Mouse (Mus musculus): ENCODE measurements around the gene Defb22. TPM values are rescaled to one million over a fixed set of nuclear protein-coding genes. Genes with fewer than 3 reads are reported as not detected.

Gene Defb22
- polyA plus RNA-seq, 2 experiments = not detected

DNA sequence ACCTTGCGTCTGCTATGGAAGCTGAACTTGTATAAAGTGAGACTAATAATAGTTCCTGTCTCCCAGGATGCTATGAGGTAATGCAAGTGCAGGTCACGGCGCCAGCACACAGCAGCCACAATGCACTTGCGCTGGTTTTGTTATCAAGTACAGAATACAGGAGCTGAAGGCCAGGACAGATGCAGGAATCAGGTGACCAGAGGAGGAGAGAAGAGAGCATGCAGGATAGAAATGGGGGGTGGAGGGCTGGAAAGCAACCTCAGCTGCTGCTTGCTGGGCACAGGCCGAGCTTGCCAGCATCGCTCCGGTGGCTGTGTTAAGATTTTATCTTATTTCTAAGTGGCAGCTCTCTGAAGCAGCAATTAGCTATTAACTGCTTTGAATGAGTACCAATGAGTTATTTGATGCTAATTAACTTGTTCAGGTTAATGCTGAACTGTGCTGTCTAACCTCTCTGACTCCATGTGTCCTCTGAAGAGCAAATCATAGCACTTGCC is 53.5 kb downstream of the Defb22 start:
- Histone ChIP-seq H3K27me3 (ENCODE audit: control insufficient read depth, insufficient read depth, low read length) (no peaks in the 10 kb centered on the region), H3K4me2 (replicated peaks; ENCODE audit: low read depth, low read length, severe bottlenecking) (no peak overlapping the region), H3K9me3 (ENCODE audit: control insufficient read depth, low read length) (no peaks in the 10 kb centered on the region), H3K9ac (ENCODE audit: low read depth, low read length, severe bottlenecking) (no peak overlapping the region), H3K36me3 (ENCODE audit: control insufficient read depth, insufficient read depth, low read length) (no peaks in the 10 kb centered on the region), H3K4me3 (replicated peaks; ENCODE audit: low read length) (no peak overlapping the region), H3K27ac (replicated peaks; ENCODE audit: low read depth, low read length) (no peak overlapping the region), H3K4me1 (ENCODE audit: control insufficient read depth, insufficient read depth, low read length) (no peaks in the 10 kb centered on the region; the same call in 1 of the 2 replicates)
- DNase-seq (ENCODE audit: low spot score) (no peak), ATAC-seq (ENCODE audit: low FRiP score, low read depth) (no peak)
- no peak for TF ChIP-seq POLR2A (IDR thresholded peaks at IDR 0.05; ENCODE audit: borderline replicate concordance, extremely low read depth, insufficient read depth, insufficient read length)
- WGBS = 77% methylated on average over 7 of the region's 7 CpGs

Other genes with a start within 250 kb of the Defb22 start
- gene Tbc1d20, start 196.3 kb downstream of the Defb22 start, polyA plus RNA-seq (2012; rRNA removed) = 63.1 and 71.2 TPM in 2 replicates
- 32.0 and 39.3 TPM in 2 replicates for gene Tbc1d20, start 196.3 kb downstream of the Defb22 start, polyA plus RNA-seq (2014; fragmentation: Nextera tagmentation; extraction: Ambion mirVana)
- gene Rbck1, start 157.5 kb downstream of the Defb22 start, polyA plus RNA-seq (2012; rRNA removed) = 219 and 287 TPM in 2 replicates
- 89.5 and 94.1 TPM in 2 replicates for gene Rbck1, start 157.5 kb downstream of the Defb22 start, polyA plus RNA-seq (2014; fragmentation: Nextera tagmentation; extraction: Ambion mirVana)
- gene Trib3, start 146.1 kb downstream of the Defb22 start, polyA plus RNA-seq (2012; rRNA removed) = 0.77 and 0.99 TPM in 2 replicates
- gene Trib3, start 146.1 kb downstream of the Defb22 start, polyA plus RNA-seq (2014; fragmentation: Nextera tagmentation; extraction: Ambion mirVana) = 1.2 and 1.4 TPM in 2 replicates
- 3.6 and 4.9 TPM in 2 replicates for gene Nrsn2, start 113.5 kb downstream of the Defb22 start, polyA plus RNA-seq (2012; rRNA removed)
- 2.5 and 2.7 TPM in 2 replicates for gene Nrsn2, start 113.5 kb downstream of the Defb22 start, polyA plus RNA-seq (2014; fragmentation: Nextera tagmentation; extraction: Ambion mirVana)
- gene Sox12, start 92.1 kb downstream of the Defb22 start, polyA plus RNA-seq (2012; rRNA removed) = 48.8 and 60.7 TPM in 2 replicates
- 13.5 and 17.1 TPM in 2 replicates for gene Sox12, start 92.1 kb downstream of the Defb22 start, polyA plus RNA-seq (2014; fragmentation: Nextera tagmentation; extraction: Ambion mirVana)
- 33.5 and 35.6 TPM in 2 replicates for gene Zcchc3, start 75.1 kb downstream of the Defb22 start, polyA plus RNA-seq (2012; rRNA removed)
- 38.1 and 47.0 TPM in 2 replicates for gene Zcchc3, start 75.1 kb downstream of the Defb22 start, polyA plus RNA-seq (2014; fragmentation: Nextera tagmentation; extraction: Ambion mirVana)
- gene 6820408C15Rik, start 74.6 kb downstream of the Defb22 start, polyA plus RNA-seq (2012; rRNA removed) = 0.28 and 0.41 TPM in 2 replicates
- gene 6820408C15Rik, start 74.6 kb downstream of the Defb22 start, polyA plus RNA-seq (2014; fragmentation: Nextera tagmentation; extraction: Ambion mirVana) = 0.18 and 0.30 TPM in 2 replicates
- not detected in 2 replicates for gene Defb23, start 25.5 kb downstream of the Defb22 start, polyA plus RNA-seq (2012; rRNA removed)
- not detected in 2 replicates for gene Defb23, start 25.5 kb downstream of the Defb22 start, polyA plus RNA-seq (2014; fragmentation: Nextera tagmentation; extraction: Ambion mirVana)
- gene Defb20, start 13.1 kb downstream of the Defb22 start, polyA plus RNA-seq (2012; rRNA removed) = 0.12 TPM in 1 of 2 replicates, not detected in the other
- not detected in 2 replicates for gene Defb20, start 13.1 kb downstream of the Defb22 start, polyA plus RNA-seq (2014; fragmentation: Nextera tagmentation; extraction: Ambion mirVana)
- gene Defb26, start 21.6 kb upstream of the Defb22 start, polyA plus RNA-seq (2012; rRNA removed) = not detected in 2 replicates
- not detected in 2 replicates for gene Defb26, start 21.6 kb upstream of the Defb22 start, polyA plus RNA-seq (2014; fragmentation: Nextera tagmentation; extraction: Ambion mirVana)
- 0.61 TPM in 1 of 2 replicates, not detected in the other for gene Defb28, start 28.1 kb upstream of the Defb22 start, polyA plus RNA-seq (2012; rRNA removed)
- gene Defb28, start 28.1 kb upstream of the Defb22 start, polyA plus RNA-seq (2014; fragmentation: Nextera tagmentation; extraction: Ambion mirVana) = not detected in 2 replicates
- gene Defb29, start 50.0 kb upstream of the Defb22 start, polyA plus RNA-seq (2012; rRNA removed) = not detected in 2 replicates
- gene Defb29, start 50.0 kb upstream of the Defb22 start, polyA plus RNA-seq (2014; fragmentation: Nextera tagmentation; extraction: Ambion mirVana) = not detected in 2 replicates
- gene Gm17416, start 79.2 kb upstream of the Defb22 start, polyA plus RNA-seq (2012; rRNA removed) = not detected in 2 replicates
- not detected in 2 replicates for gene Gm17416, start 79.2 kb upstream of the Defb22 start, polyA plus RNA-seq (2014; fragmentation: Nextera tagmentation; extraction: Ambion mirVana)
- gene Defb21, start 82.6 kb upstream of the Defb22 start, polyA plus RNA-seq (2012; rRNA removed) = not detected in 2 replicates
- gene Defb21, start 82.6 kb upstream of the Defb22 start, polyA plus RNA-seq (2014; fragmentation: Nextera tagmentation; extraction: Ambion mirVana) = not detected in 2 replicates
- gene Defb19, start 90.2 kb upstream of the Defb22 start, polyA plus RNA-seq (2012; rRNA removed) = not detected in 2 replicates
- gene Defb19, start 90.2 kb upstream of the Defb22 start, polyA plus RNA-seq (2014; fragmentation: Nextera tagmentation; extraction: Ambion mirVana) = not detected in 2 replicates
- not detected in 2 replicates for gene Defb45, start 109.3 kb upstream of the Defb22 start, polyA plus RNA-seq (2012; rRNA removed)
- gene Defb45, start 109.3 kb upstream of the Defb22 start, polyA plus RNA-seq (2014; fragmentation: Nextera tagmentation; extraction: Ambion mirVana) = not detected in 2 replicates
- gene Defb36, start 114.2 kb upstream of the Defb22 start, polyA plus RNA-seq (2012; rRNA removed) = not detected in 2 replicates
- not detected in 2 replicates for gene Defb36, start 114.2 kb upstream of the Defb22 start, polyA plus RNA-seq (2014; fragmentation: Nextera tagmentation; extraction: Ambion mirVana)
- 0.68 and 0.77 TPM in 2 replicates for gene Defb25, start 132.9 kb upstream of the Defb22 start, polyA plus RNA-seq (2012; rRNA removed)
- 1.6 and 3.2 TPM in 2 replicates for gene Defb25, start 132.9 kb upstream of the Defb22 start, polyA plus RNA-seq (2014; fragmentation: Nextera tagmentation; extraction: Ambion mirVana)
- gene Rem1, start 136.8 kb upstream of the Defb22 start, polyA plus RNA-seq (2012; rRNA removed) = 3.9 and 4.7 TPM in 2 replicates
- 2.6 and 4.4 TPM in 2 replicates for gene Rem1, start 136.8 kb upstream of the Defb22 start, polyA plus RNA-seq (2014; fragmentation: Nextera tagmentation; extraction: Ambion mirVana)
- gene H13, start 179.3 kb upstream of the Defb22 start, polyA plus RNA-seq (2012; rRNA removed) = 148 and 194 TPM in 2 replicates
- 151 and 153 TPM in 2 replicates for gene H13, start 179.3 kb upstream of the Defb22 start, polyA plus RNA-seq (2014; fragmentation: Nextera tagmentation; extraction: Ambion mirVana)
- 11.8 and 18.6 TPM in 2 replicates for gene Mcts2, start 196.9 kb upstream of the Defb22 start, polyA plus RNA-seq (2012; rRNA removed)
- 26.8 and 27.2 TPM in 2 replicates for gene Mcts2, start 196.9 kb upstream of the Defb22 start, polyA plus RNA-seq (2014; fragmentation: Nextera tagmentation; extraction: Ambion mirVana)
- 444 and 565 TPM in 2 replicates for gene Id1, start 246.1 kb upstream of the Defb22 start, polyA plus RNA-seq (2012; rRNA removed)
- 184 and 198 TPM in 2 replicates for gene Id1, start 246.1 kb upstream of the Defb22 start, polyA plus RNA-seq (2014; fragmentation: Nextera tagmentation; extraction: Ambion mirVana)